Mouse (Mus musculus) brain, embryonic 14.5 days (tissue): ENCODE data around the gene Galc.

Experiments
- CTCF ChIP-seq: fragments of 200-500 bp; IDR thresholded peaks from 2 replicates; pipeline ENCODE4 v1.5.1; 2012; ENCODE audit warnings: inconsistent platforms, mild to moderate bottlenecking, moderate library complexity, borderline replicate concordance; ENCODE audit not compliant: insufficient read depth, insufficient read length; ENCODE audit errors: extremely low read depth
- POLR2A ChIP-seq: fragments of 200-500 bp; IDR thresholded peaks from 2 replicates; pipeline ENCODE4 v1.6.1; 2012; ENCODE audit warnings: mild to moderate bottlenecking, inconsistent platforms, borderline replicate concordance; ENCODE audit not compliant: poor library complexity, insufficient read depth, insufficient read length, severe bottlenecking; ENCODE audit errors: extremely low read depth

DNA sequence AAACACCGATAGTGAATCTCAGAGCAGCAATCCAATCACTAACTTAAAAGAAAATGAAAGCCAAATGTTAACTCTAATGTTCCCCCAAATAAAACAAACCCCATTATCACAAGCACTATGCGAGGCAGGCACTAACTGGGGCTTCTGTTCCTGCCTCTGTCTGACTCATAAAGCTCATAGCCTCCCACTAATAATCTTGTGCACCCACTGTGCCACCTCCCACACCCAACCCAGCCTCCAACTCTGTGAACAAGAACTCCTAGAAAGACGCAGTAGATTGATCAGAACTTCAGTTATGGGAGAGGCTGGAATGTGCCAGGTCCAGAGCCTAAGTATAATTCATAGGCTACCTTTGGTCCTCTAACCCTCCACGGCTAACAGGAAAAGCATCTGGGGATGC is 15.1 kb downstream of the Galc start:
- TF ChIP-seq CTCF (no peak), POLR2A (no peak)
